20 mouse cellular contexts compared by ENCODE assay signal in the genomic region with DNA sequence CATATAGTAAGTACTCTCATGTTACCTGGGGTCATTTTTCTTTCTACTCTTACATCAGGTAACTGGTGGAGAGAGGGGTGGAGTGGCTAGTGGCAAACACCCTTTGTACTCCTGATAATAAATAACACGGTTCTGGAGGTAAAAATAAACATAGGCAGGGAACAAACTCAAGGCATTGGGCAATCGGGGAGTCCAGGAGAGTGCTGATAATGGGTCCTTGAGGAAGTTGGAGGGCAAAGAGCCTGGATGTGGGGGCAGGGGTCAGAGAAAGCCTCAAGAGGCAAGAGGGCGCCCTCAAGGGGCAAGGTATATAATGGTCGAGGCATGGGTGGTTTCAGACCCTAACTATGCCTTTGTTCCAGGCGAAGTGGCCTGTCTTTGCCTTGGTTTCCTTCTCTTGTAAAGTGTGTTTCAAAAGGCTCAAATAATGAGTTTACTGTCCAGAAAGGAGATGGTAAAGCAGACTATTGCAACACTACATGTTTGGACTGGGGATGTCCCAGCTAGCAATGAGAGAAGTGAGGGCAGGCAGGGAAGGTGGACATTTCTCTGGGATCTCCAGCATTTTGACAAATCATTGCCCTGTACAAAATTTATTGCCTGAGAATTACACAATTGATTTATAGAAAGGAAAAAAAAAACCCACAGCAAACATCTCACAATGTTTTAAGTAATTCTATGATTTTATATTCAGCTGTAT. TPM values are rescaled to one million over a fixed set of nuclear protein-coding genes. Genes with fewer than 3 reads are reported as not detected.
DNase-seq lines count a peak whose midpoint lies in the region; ATAC-seq and TF ChIP-seq lines count a peak whose summit lies in the region.
"Had no signal": no experiment of that assay in that cellular context is flagged by ENCODE, and none has a peak within 500 bp of the region (broad histone marks: within the 10 kb centered on the region; RNA-seq: fewer than 3 reads in every experiment).

No protein-coding gene starts in this region.

- H3K36me3 ChIP-seq in liver, adult 2 months (ENCODE audit: control insufficient read depth, insufficient read depth, low read length), result no peaks in the 10 kb centered on the region
- no peaks in the 10 kb centered on the region for H3K36me3 ChIP-seq in liver, embryonic 12.5 days
- H3K36me3 ChIP-seq in liver, embryonic 15.5 days (replicated peaks), result no peaks in the 10 kb centered on the region
- H3K36me3 ChIP-seq: hindbrain, embryonic 15.5 days had no signal

- no peaks in the 10 kb centered on the region for H3K27me3 ChIP-seq in liver, adult 2 months (ENCODE audit: control insufficient read depth, insufficient read depth, low read length)
- H3K27me3 ChIP-seq in liver, embryonic 12.5 days (replicated peaks), result peaks cover 26% of the 10 kb centered on the region
- peaks cover 21% of the 10 kb centered on the region for H3K27me3 ChIP-seq in liver, embryonic 15.5 days

- H3K9ac ChIP-seq in liver, adult 2 months (ENCODE audit: low read depth, low read length), result no peak overlapping the region
- H3K9ac ChIP-seq in liver, embryonic 12.5 days, result no peak overlapping the region
- H3K9ac ChIP-seq in liver, embryonic 15.5 days, result no peak overlapping the region
- H3K9ac ChIP-seq: hindbrain, embryonic 15.5 days had no signal

- DNase-seq in liver, adult 2 months (ENCODE audit: extremely low read depth, low read depth, low spot score), result peak; percentile 45
- peak; percentile 83 for DNase-seq in lung, postnatal 25 days (ENCODE audit: low spot score)
- DNase-seq in ovary, postnatal 14 days (ENCODE audit: low spot score), result no peak
- no peak for DNase-seq in spleen, postnatal 4 days (ENCODE audit: low spot score in 2 of 2)
- no peak for DNase-seq in cerebellum, postnatal 4 days (ENCODE audit: low spot score in 2 of 2)
- DNase-seq: cerebellum, adult 18-20 months; heart, postnatal 10 days; midbrain, embryonic 14.5 days had no signal

- no peaks in the 10 kb centered on the region for H3K79me2 ChIP-seq in liver, adult 2 months (ENCODE audit: control insufficient read depth, insufficient read depth, low read length)

- H3K9me3 ChIP-seq in liver, embryonic 12.5 days (replicated peaks), result no peaks in the 10 kb centered on the region
- H3K9me3 ChIP-seq in liver, embryonic 15.5 days (replicated peaks), result no peaks in the 10 kb centered on the region
- H3K9me3 ChIP-seq: hindbrain, embryonic 15.5 days had no signal

- no peak overlapping the region for H3K27ac ChIP-seq in liver, adult 2 months (replicated peaks; ENCODE audit: insufficient read depth, low read depth, low read length)
- H3K27ac ChIP-seq in liver, embryonic 12.5 days, result no peak overlapping the region
- H3K27ac ChIP-seq in liver, embryonic 15.5 days (replicated peaks), result peak overlapping the region; percentile 57
- H3K27ac ChIP-seq: hindbrain, embryonic 15.5 days; macrophage had no signal

- no peak for TF ChIP-seq POLR2A in liver, adult 2 months (IDR thresholded peaks at IDR 0.05; ENCODE audit: extremely low read depth, insufficient read depth, low read length)

- ATAC-seq in liver, embryonic 12.5 days, result no peak
- peak; percentile 49 for ATAC-seq in liver, embryonic 15.5 days (ENCODE audit: insufficient read depth)

- no peak overlapping the region for H3K4me3 ChIP-seq in liver, adult 2 months (ENCODE audit: insufficient read depth, low read depth, low read length)
- H3K4me3 ChIP-seq in liver, embryonic 12.5 days, result no peak overlapping the region
- no peak overlapping the region for H3K4me3 ChIP-seq in liver, embryonic 15.5 days (replicated peaks)
- H3K4me3 ChIP-seq: hindbrain, embryonic 15.5 days had no signal

- peaks cover 4% of the 10 kb centered on the region; the same call in 1 of the 2 replicates for H3K4me1 ChIP-seq in liver, adult 2 months (ENCODE audit: control insufficient read depth, insufficient read depth, low read length)
- no peaks in the 10 kb centered on the region for H3K4me1 ChIP-seq in liver, embryonic 12.5 days
- H3K4me1 ChIP-seq in liver, embryonic 15.5 days (replicated peaks), result peaks cover 13% of the 10 kb centered on the region; the same call in 1 of the 2 replicates

- no peak overlapping the region for H3K4me2 ChIP-seq in liver, embryonic 12.5 days
- H3K4me2 ChIP-seq in liver, embryonic 15.5 days, result no peak overlapping the region
- H3K4me2 ChIP-seq: hindbrain, embryonic 15.5 days had no signal

- peak; percentile 27; the same call in 1 of the 2 replicates for TF ChIP-seq CTCF in liver, adult 2 months (IDR thresholded peaks at IDR 0.05; ENCODE audit: low read depth, low read length)

- WGBS in liver, adult 2 months, result 39% methylated on average over 5 of the region's 5 CpGs
- 27% methylated on average over 5 of the region's 5 CpGs for WGBS in liver, embryonic 12.5 days (ENCODE audit: insufficient replicate concordance)
- WGBS in liver, embryonic 15.5 days (ENCODE audit: insufficient replicate concordance), result 31% methylated on average over 5 of the region's 5 CpGs

RNA-seq across cellular contexts. Expression of a gene that starts 13.7 kb away (rescaled TPM):
- total RNA-seq in liver, adult 2 months (2014; rRNA removed), result not detected in 2 replicates
- not detected in 2 replicates for polyA plus RNA-seq in liver, adult 2 months (2012; rRNA removed)
- not detected in 2 replicates for polyA plus RNA-seq in liver, embryonic 12.5 days (2016; fragmentation: Nextera tagmentation; extraction: Ambion mirVana)
- polyA plus RNA-seq in liver, embryonic 15.5 days (2015; fragmentation: Nextera tagmentation; extraction: Ambion mirVana), result not detected in 2 replicates
- total RNA-seq: heart, postnatal 10 days; layer of hippocampus, postnatal 10 days; left cerebral cortex, postnatal 14 days had no signal
- polyA plus RNA-seq: brain, embryonic 14.5 days; cortical plate, adult 2 months; gonadal fat pad, adult 2 months; hindbrain, embryonic 15.5 days; kidney, embryonic 16.5 days; macrophage; midbrain, embryonic 14.5 days; neural tube, embryonic 11.5 days; Patski had no signal

RNA-seq across cellular contexts. Expression of a gene that starts 37.3 kb away (rescaled TPM):
- total RNA-seq in liver, adult 2 months (2014; rRNA removed), result not detected in 2 replicates
- not detected in 2 replicates for polyA plus RNA-seq in liver, adult 2 months (2012; rRNA removed)
- not detected in 2 replicates for polyA plus RNA-seq in liver, embryonic 12.5 days (2016; fragmentation: Nextera tagmentation; extraction: Ambion mirVana)
- not detected in 2 replicates for polyA plus RNA-seq in liver, embryonic 15.5 days (2015; fragmentation: Nextera tagmentation; extraction: Ambion mirVana)
- total RNA-seq: heart, postnatal 10 days; layer of hippocampus, postnatal 10 days; left cerebral cortex, postnatal 14 days had no signal
- polyA plus RNA-seq: brain, embryonic 14.5 days; hindbrain, embryonic 15.5 days; kidney, embryonic 16.5 days; macrophage; midbrain, embryonic 14.5 days; neural tube, embryonic 11.5 days; Patski had no signal

Comparison
In these comparisons a context has a peak if more than half of its experiments do, and no peak if none do; other contexts are left out.
1. DNase-seq: peak in liver, adult 2 months (single experiment) and lung, postnatal 25 days (single experiment); none in ovary, postnatal 14 days (single experiment), spleen, postnatal 4 days (0 of 2) and cerebellum, postnatal 4 days (0 of 2).